Mouse (Mus musculus): ENCODE data around the gene Pde4dip. TPM values are rescaled to one million over a fixed set of nuclear protein-coding genes. Genes with fewer than 3 reads are reported as not detected.

Pde4dip gene
- polyA plus RNA-seq, 1 experiment from 2014 or later: 22.4 TPM

GRCm38 (mm10) chr3:97657655-97658411 lies 230.7 kb downstream of the Pde4dip start, which contains the start of gene Prkab2:
Gene Prkab2, plus strand, starts transcription at chr3:97658193.
- DNase-seq (ENCODE audit: low spot score): peak; percentile 100
- H3K4me1 ChIP-seq (replicated peaks): peaks cover 17% of the 10 kb centered on the region
- H3K27ac ChIP-seq: peak within 1 kb of the TSS; percentile 89
- H3K9me3 ChIP-seq: 0 out of 2 replicates have a peak, but pooled peaks cover 3% of the 10 kb centered on the region
- H3K4me3 ChIP-seq: peak within 1 kb of the TSS; percentile 87
- H3K27me3 ChIP-seq (ENCODE audit: insufficient read depth, poor library complexity, severe bottlenecking): no peaks in the 10 kb centered on the region
- 2% methylated on average over 51 of the region's 51 CpGs for WGBS
- peaks cover 7% of the 10 kb centered on the region for H3K36me3 ChIP-seq

GRCm38 (mm10) chr3:97654901-97655300 lies 233.6 kb downstream of the Pde4dip start:
- H3K27ac ChIP-seq: no peak overlapping the region
- peaks cover 17% of the 10 kb centered on the region for H3K4me1 ChIP-seq (replicated peaks)
- H3K4me3 ChIP-seq: no peak overlapping the region
- WGBS: 80% methylated on average over 8 of the region's 8 CpGs
- H3K27me3 ChIP-seq (ENCODE audit: insufficient read depth, poor library complexity, severe bottlenecking): no peaks in the 10 kb centered on the region
- DNase-seq (ENCODE audit: low spot score): peak; percentile 17
- H3K36me3 ChIP-seq: no peaks in the 10 kb centered on the region
- H3K9me3 ChIP-seq: 0 out of 2 replicates have a peak, but pooled peaks cover 3% of the 10 kb centered on the region

- 94% methylated on average over 5 of the region's 5 CpGs for WGBS
- H3K4me1 ChIP-seq (replicated peaks): peaks cover 6% of the 10 kb centered on the region; the same call in 1 of the 2 replicates
Measured at GRCm38 (mm10) chr3:97653781-97654180, 234.7 kb downstream of the Pde4dip start.

GRCm38 (mm10) chr3:97651604-97652003 lies 236.9 kb downstream of the Pde4dip start:
- no peak for DNase-seq (ENCODE audit: low spot score)
- 0 out of 2 replicates have a peak, but pooled peaks cover 3% of the 10 kb centered on the region for H3K9me3 ChIP-seq
- no peaks in the 10 kb centered on the region for H3K36me3 ChIP-seq
- no peaks in the 10 kb centered on the region for H3K4me1 ChIP-seq (replicated peaks)
- no peaks in the 10 kb centered on the region for H3K27me3 ChIP-seq (ENCODE audit: insufficient read depth, poor library complexity, severe bottlenecking)
- 92% methylated on average over 10 of the region's 10 CpGs for WGBS
- H3K27ac ChIP-seq: no peak overlapping the region
- H3K4me3 ChIP-seq: no peak overlapping the region

More at GRCm38 (mm10) chr3:97653781-97654180, 234.7 kb downstream of the Pde4dip start:
- H3K27ac ChIP-seq: no peak overlapping the region
- 0 out of 2 replicates have a peak, but pooled peaks cover 3% of the 10 kb centered on the region for H3K9me3 ChIP-seq
- no peaks in the 10 kb centered on the region for H3K36me3 ChIP-seq
- H3K27me3 ChIP-seq (ENCODE audit: insufficient read depth, poor library complexity, severe bottlenecking): no peaks in the 10 kb centered on the region
- no peak for DNase-seq (ENCODE audit: low spot score)
- no peak overlapping the region for H3K4me3 ChIP-seq

GRCm38 (mm10) chr3:97649469-97649868 lies 239.0 kb downstream of the Pde4dip start:
- no peaks in the 10 kb centered on the region for H3K36me3 ChIP-seq
- DNase-seq (ENCODE audit: low spot score): no peak
- no peaks in the 10 kb centered on the region for H3K9me3 ChIP-seq
- no peaks in the 10 kb centered on the region for H3K27me3 ChIP-seq (ENCODE audit: insufficient read depth, poor library complexity, severe bottlenecking)
- no peaks in the 10 kb centered on the region for H3K4me1 ChIP-seq (replicated peaks)
- no peak overlapping the region for H3K4me3 ChIP-seq
- H3K27ac ChIP-seq: no peak overlapping the region
- WGBS: 85% methylated on average over 6 of the region's 6 CpGs

GRCm38 (mm10) chr3:97649022-97649421 lies 239.5 kb downstream of the Pde4dip start:
- 83% methylated on average over 3 of the region's 3 CpGs for WGBS
- no peak overlapping the region for H3K27ac ChIP-seq
- no peaks in the 10 kb centered on the region for H3K36me3 ChIP-seq
- no peaks in the 10 kb centered on the region for H3K9me3 ChIP-seq
- DNase-seq (ENCODE audit: low spot score): no peak
- H3K27me3 ChIP-seq (ENCODE audit: insufficient read depth, poor library complexity, severe bottlenecking): no peaks in the 10 kb centered on the region
- no peak overlapping the region for H3K4me3 ChIP-seq
- H3K4me1 ChIP-seq (replicated peaks): no peaks in the 10 kb centered on the region

GRCm38 (mm10) chr3:97648518-97648917 lies 240.0 kb downstream of the Pde4dip start:
- no peak overlapping the region for H3K4me3 ChIP-seq
- H3K4me1 ChIP-seq (replicated peaks): no peaks in the 10 kb centered on the region
- H3K9me3 ChIP-seq: no peaks in the 10 kb centered on the region
- no peak overlapping the region for H3K27ac ChIP-seq
- H3K27me3 ChIP-seq (ENCODE audit: insufficient read depth, poor library complexity, severe bottlenecking): no peaks in the 10 kb centered on the region
- WGBS: 45% methylated on average over 1 of the region's 1 CpGs
- no peak for DNase-seq (ENCODE audit: low spot score)
- H3K36me3 ChIP-seq: no peaks in the 10 kb centered on the region

- Histone ChIP-seq H3K27me3 (ENCODE audit: insufficient read depth, poor library complexity, severe bottlenecking) (no peaks in the 10 kb centered on the region), H3K36me3 (no peaks in the 10 kb centered on the region), H3K27ac (no peak overlapping the region), H3K4me1 (replicated peaks) (no peaks in the 10 kb centered on the region), H3K4me3 (no peak overlapping the region), H3K9me3 (no peaks in the 10 kb centered on the region)
- 87% methylated on average over 9 of the region's 9 CpGs for WGBS
- no peak for DNase-seq (ENCODE audit: low spot score)
Measured at GRCm38 (mm10) chr3:97642001-97642400, 246.5 kb downstream of the Pde4dip start.

GRCm38 (mm10) chr3:97641396-97641795 lies 247.1 kb downstream of the Pde4dip start:
- Histone ChIP-seq H3K4me1 (replicated peaks) (no peaks in the 10 kb centered on the region), H3K27me3 (ENCODE audit: insufficient read depth, poor library complexity, severe bottlenecking) (no peaks in the 10 kb centered on the region), H3K9me3 (no peaks in the 10 kb centered on the region), H3K36me3 (no peaks in the 10 kb centered on the region), H3K4me3 (no peak overlapping the region), H3K27ac (no peak overlapping the region)
- 89% methylated on average over 4 of the region's 4 CpGs for WGBS
- no peak for DNase-seq (ENCODE audit: low spot score)

Other genes with a start within 250 kb of the Pde4dip start
- gene Prkab2, start 230.5 kb downstream of the Pde4dip start, polyA plus RNA-seq (2016; fragmentation: Nextera tagmentation; extraction: Ambion mirVana): 6.4 and 7.4 TPM in 2 replicates
- gene Gm17651, start 214.0 kb downstream of the Pde4dip start, polyA plus RNA-seq (2016; fragmentation: Nextera tagmentation; extraction: Ambion mirVana): not detected in 2 replicates
- 109 and 121 TPM in 2 replicates for gene Sec22b, start 12.5 kb upstream of the Pde4dip start, polyA plus RNA-seq (2016; fragmentation: Nextera tagmentation; extraction: Ambion mirVana)
- gene Notch2, start 124.8 kb upstream of the Pde4dip start, polyA plus RNA-seq (2016; fragmentation: Nextera tagmentation; extraction: Ambion mirVana): 15.6 and 18.0 TPM in 2 replicates